Mouse (Mus musculus): ENCODE measurements at regions not wholly inside any gene's neighbourhood (a gene's known extent, or its start where the extent isn't known, plus 50 kb on each side); places are given as distances from the start of the nearest gene placed in this dataset.

DNA sequence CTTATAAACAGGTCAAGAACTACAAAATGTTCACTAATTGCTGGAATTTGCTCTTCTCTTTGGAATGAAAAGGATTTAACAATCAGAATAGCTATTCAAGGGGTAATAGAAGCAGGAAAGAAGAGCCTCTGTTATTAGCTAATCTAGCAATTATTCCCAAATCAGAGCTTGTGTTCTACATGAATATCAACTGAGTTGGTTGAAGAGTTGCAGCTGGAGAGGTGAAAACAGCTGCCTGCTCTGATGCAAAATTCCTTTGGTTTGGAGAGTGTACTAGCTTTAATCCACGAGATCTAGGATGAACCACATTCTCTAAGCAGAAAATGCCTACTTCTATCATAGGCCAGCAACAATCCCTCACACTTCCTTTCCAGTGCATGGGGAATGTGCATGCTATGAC, 674.8 kb downstream of the Gsdmc2 start:
- no peak for DNase-seq

DNA sequence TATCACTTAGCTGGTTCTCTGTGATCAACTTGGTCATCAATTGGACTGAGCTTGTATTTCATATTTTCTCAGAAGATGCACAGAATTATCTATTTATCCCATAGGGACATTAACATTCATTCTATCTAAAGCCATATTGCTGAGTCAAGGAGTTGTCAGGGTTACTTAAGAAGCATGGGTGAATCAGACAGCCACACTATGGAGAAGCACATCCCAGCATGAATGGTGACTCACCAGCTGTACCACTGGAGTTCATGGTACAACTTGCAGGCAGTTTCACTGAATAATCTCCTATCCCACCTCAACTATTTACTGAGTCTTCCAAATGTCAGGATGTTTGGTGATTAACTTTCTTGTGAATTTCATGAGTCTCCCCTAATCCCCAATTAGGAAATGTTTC, 678.6 kb downstream of the Gsdmc2 start:
- DNase-seq: no peak

DNA sequence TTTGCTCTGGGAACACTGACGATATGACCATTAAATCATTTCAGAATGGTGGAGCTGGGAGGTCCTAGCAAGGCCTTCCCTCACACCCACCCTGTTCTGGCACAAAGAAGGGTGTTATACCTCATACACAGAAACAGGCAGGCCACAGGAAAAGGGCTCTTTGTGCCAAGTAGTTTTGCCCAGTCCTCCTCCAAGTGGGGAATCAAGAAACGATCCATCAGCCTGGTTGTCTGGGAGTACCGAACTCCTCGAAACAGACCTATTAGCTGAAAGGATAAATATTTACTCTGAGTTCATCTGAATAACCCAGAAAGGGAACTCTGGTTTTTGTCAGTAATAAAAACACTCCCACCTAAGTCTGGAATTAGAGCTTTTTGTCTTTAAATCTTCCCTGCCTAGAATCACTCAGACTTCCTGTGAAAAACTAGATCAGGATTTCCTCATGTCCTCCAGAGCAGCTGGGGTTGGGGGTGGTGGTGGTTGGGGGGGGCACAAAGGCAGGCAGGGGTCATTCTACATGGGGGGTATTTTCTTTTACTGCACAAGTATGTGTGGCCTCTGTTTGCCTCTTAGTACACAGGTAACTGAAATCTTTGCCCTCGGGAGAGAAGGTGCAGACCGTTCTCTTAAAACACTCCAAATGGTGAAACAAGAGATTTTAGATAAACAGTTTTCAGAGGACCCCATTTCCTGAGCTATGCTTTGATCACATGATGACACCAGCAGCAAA, 681.3 kb downstream of the Gsdmc2 start:
- DNase-seq: no peak

DNA sequence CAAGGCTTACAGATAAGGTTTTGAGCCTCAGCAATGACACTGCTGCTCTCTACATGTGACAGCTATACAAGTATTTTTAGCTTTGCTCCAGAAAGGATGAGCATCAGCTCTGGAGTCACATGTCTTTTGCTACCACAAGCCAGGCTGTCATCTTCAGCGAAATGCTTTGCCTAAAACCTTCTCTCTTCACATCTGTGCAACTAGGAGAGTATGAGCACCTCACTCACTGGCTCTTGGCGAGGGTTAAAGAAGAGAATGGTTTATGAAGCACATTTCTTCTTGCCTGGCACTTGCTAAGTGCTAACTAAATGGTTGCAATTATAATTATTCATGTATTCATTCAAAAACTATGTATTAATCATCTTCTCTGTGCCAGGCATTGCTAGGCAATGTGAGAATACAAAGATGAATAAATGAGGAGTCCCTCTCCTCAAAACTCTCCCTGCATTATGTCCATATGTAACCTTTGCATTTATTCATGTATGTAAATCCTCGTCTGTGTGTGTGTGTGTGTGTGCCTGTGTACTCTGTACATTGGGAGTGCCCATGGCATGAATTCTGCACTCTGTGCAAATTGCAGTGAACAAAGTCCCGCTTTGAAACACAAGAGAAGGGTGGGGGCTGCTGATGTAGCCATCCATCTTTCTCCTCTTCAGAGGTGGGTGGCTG, 682.0 kb downstream of the Gsdmc2 start:
- DNase-seq: no peak

DNA sequence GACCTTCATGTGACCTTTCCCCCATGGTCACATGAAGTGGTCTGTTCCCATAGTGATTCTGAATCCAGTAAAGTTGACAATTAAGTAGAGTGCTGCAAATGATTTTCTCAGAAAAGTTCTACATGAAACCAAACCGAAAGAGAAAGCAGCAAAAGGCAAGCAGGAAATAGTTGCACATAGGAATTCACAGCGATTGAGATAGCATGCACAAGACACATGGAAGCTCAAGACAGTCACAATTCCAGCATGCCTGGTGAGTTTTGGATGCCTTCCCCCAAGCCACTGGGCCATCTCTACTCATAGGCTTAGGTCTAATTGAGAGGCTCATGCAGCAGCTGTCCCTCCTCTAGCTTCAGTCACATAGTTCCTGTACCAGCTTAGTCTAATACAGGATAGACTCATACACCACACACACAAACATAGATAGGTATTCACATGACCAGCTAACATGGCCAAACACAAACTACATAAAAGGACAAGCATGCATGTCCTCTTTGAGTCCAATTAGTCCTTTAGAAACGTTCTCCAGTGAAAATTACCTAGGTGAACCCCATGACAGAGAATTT, 721.8 kb downstream of the Gsdmc2 start:
- no peak for DNase-seq

DNA sequence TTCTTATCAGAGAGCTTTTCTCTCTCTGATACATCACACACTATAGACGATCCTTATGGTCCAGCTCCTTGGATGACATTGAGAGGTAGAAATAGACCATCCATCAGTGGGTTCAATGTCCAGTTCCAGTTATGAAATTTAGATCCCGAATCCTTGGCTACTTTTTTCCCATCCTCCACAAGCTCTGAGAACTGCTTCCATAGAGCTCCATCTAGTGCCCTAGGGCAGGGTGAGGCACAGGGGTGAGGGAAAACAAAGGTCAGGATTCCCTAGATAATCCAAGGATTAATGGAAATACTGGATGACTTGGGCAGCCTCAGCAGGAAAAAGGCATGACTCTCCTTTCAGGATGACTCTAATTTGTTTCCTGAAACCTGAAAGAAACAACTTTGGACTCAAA, 732.1 kb downstream of the Gsdmc2 start:
- no peak for DNase-seq

DNA sequence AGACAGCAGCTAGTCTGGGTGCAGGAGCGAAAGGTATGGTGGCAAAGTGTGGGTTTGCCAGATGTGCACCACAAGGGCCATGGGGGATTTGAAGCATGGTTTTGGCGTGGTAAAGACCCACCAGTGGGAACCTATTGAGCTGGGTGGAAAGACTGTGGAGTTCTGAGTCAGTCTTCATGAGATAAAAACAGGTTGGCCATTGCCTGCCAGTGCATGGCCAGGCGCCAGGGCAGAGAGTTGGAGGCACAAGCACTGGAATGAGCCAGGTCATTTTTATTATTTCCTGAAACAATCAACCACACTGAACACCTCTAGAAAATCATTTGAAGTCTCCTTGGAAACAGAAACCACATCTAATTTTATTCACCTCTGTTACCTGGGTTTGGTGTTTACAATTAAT, 744.9 kb downstream of the Gsdmc2 start:
- DNase-seq: no peak

DNA sequence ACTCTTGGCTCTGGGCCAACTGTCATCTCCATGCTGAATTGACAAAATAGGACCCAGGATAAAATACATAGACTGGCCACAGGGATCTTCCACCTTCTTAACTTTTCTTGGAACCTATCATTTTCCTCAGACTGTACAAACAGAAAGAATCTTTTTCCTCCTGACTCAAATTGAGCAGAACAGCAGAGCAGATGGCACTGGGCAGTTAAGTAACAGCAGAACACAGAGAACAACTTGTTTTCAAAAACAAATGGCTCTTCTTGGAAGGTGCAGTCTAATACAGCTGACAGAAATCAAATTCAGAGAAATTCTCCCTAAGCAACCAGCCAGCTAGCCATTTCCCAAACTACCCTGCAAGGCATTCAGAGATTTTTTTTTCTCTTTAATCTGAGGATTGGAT, 763.0 kb downstream of the Gsdmc2 start:
- no peak for DNase-seq

DNA sequence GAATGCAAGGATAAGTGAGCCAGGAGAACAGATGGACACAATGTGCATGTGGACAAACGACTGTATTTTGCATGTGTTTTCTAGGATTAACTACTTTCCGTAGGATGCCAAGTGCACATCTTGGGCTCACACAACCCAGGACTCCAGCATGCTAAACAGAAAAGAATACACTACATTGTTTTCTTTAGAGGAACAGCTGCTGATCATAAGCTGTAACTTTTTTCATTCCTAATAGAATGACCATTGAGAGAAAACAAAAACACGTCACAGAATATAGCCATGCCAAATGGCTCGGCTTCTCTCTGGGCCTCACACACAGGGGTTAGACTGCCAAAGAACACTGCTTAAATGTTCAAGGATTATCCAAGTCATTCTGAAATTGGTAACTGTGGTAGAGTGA, 765.2 kb downstream of the Gsdmc2 start:
- no peak for DNase-seq

DNA sequence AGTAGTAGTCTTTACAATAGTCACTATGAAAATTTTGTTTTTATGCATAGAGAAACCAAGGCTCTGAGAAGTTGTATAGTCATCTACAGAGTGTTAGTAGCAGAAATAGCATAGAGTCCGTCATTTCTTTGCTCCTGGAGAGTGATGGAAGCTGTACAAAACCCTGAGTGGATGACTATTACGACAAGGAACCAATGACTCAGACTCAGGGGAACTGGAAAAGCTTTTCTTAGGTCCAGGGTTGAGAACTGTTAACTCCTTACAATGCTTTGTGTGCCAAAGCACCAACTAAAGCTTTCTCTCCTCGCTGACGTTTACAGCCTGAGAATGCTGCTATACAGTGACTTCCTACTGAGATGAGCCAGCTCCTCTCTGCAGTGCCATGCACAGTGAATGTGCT, 773.1 kb downstream of the Gsdmc2 start:
- no peak for DNase-seq

DNA sequence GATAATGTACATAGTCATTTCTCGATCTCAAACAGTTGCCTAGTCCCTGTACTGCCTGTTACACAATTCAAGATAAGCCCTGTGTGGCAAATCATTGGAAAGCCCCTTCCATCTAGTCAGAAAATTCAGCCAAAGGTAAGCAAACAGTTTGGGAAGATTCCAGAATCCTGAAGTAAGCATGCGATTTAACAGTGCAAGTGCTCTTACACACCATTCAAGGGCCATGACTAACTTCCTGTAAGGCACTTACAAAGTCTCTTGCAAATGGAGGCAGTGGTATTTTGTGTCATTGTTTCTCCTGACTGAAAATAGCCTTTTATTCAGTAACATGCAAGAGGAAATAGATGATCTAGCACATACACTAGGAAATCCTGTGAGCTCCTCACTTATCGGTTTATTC, 777.9 kb downstream of the Gsdmc2 start:
- peak in 1 of 2 experiments; percentile 5 for DNase-seq

DNA sequence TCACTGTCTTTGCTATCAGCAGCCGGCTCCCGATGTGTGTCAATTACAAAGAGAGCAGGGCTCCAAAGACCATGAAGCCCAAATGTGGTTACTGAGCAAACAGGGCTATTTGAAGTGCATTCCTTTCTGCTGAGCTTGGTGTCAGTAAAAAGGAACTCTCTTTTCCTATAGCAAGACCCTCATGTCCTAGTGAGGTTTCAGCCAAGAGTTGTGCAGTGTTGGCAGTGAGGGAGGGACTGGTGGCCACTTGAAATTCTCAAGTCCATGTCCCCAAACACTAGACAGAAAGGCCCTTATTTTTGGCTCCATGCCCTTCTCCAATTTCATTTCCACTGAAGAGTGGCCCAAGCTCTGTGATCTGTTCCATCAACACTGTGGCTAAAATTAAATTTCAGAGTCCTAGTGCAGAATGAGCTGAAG, 778.9 kb downstream of the Gsdmc2 start:
- DNase-seq: peak; percentile 45 to 71

DNA sequence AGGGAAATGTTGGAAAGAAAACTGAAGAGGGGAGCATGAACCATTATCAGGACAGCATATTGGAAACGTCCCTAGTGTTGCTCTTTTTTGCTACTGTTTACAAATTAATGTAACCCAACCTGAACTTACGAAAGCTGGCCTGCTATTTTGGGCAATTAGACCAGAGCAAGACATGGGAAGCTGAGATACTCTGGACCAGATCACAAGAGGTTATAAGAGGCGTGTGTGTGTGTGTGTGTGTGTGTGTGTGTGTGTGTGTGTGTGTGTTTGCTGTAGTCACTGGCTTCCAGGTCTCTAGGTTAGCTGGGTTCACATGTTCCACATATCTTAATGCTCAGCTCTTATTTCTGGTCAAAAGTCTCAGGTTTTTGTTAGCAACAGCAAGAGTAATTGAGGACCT, 783.1 kb downstream of the Gsdmc2 start:
- no peak for DNase-seq

DNA sequence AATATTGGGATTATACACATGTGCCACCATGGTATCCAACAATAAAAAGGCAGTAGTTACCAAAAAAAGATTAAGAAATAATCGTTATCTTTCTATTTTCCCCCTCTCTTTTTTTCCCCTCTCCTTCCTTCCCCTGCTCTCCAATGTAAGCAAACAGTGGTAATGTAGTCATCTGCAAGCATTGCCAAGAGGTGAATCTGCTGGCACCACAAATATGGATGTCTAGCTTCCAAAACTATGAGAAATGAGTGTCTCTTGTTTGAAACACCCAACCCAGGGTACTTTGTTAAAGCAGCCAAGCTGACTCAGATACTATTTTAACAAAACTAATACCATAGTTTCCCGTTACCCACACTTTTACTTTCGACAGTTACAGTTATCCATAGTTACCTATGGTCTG, 784.2 kb downstream of the Gsdmc2 start:
- DNase-seq: no peak

DNA sequence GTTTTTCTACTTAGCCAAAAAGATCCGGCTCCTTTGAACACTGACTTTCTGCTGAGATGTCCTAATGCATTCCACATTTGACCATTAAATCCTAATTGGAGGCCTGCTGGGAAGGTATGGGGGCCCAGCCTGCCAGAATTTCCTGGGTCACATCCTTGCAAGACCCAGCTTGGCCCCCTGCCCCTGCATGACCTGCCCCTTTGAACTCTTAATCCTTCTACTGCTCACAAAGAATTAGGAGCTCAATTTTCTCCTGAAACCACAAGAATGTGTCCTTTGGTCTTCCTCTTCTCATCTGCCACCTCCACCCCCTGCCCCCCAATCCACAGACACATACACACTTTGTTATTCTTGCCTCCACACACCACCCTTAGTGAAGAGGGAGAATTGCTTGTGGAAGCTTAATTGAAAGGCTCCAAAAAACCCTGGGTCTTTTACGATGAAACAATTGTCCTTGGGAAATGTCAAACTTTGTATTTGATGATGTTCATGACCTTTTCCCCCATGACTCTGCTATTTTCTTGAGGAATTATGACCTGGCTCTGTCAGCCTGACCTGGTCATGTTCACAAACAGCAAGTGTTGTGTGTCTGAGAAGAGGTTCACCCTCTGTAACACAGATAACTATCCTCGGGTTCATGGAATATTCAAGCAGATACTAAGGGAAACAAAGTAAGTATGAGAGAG, 792.3 kb downstream of the Gsdmc2 start:
- DNase-seq: no peak

DNA sequence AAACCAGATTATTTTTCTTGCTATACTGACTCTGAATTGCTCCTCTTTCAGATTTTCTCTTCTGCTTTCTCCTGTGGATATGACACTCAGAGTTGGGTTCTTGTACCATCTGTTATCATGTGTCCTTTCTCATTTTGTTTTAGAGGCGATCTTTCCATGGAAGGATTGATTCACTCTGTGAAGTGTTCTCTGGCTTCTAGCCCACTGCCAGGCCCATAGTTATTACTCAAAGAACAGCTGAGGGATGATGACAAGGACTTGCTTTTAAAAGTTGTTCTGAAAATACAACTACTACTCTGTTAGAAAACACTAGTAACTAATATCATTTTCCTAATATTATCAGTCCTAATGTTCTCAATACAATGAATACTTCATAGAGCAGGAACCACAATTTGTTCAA, 794.9 kb downstream of the Gsdmc2 start:
- DNase-seq: no peak

DNA sequence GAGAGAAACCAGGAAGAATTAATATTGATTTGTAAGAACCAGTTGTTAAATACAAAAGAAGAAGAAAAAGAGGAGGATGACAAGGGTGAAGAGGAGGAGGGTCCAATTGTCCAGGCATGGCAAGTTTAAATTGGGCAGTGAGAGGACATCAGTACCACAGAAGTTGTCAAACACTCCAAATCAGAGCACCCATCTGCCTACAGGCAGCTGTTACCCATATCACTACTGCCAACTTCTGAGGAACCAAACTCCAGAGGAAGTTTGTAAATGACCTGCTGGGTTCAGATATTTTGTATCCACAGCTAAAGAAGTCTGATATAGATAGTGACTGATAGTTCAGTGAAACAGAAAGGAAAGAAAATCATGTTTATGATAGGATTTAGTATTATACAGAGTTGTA, 802.6 kb downstream of the Gsdmc2 start:
- no peak for DNase-seq

DNA sequence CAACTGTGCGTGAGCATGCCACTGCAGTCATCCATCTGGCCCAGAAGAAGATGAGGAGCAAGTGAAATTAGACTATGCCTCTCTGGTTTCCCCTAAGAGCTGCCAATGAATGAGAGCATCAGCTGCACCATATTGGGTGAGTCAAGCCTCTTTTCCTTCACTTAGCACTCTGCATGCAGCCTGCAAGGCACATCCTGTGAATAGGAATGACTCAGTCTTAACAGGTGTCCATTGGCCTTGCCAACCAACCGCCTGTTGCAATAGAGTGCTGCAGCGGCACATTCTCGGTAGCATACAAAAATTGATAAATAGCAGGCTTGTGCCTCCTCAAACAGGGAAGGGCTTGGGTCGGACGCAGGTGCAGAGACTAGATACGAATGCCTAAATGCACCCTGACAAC, 808.7 kb downstream of the Gsdmc2 start:
- DNase-seq: no peak

DNA sequence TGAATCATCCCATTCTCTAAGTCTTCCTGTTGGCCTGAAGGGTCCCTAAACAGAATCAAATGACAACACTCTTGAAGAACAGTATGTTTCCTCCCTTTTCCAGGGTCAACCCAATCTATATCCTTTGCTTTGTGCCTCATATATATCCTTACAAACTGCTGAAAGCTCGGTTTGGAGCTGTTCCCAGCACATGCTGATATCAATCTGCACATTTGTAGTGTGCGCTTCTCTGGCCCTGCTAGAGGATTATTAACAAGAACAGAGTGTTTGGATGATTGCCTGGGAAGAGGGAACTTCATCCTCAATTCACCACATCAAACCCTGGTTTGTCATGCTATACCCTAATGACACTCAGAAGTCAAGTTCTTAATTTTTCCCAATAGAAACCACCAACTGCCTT, 824.2 kb downstream of the Gsdmc2 start:
- DNase-seq: no peak

DNA sequence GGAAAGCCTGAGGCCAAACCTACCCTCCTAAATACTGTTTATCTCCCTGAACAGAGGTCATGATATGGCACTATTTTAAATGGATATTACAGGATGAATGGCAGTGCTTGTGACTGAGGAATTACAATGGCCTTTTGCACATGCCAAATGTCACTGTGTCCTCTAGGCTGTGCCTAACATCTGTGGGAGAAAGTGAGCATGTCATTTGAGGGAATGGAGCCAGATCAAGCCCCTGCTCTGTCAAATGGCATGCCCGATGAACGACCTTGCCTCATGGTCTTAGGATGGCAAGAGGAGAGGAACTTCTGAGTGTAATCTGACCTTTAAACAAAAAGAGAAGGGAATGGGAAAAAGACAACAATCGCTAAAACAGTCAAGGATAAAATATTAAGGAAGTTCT, 827.0 kb downstream of the Gsdmc2 start:
- DNase-seq: no peak

DNA sequence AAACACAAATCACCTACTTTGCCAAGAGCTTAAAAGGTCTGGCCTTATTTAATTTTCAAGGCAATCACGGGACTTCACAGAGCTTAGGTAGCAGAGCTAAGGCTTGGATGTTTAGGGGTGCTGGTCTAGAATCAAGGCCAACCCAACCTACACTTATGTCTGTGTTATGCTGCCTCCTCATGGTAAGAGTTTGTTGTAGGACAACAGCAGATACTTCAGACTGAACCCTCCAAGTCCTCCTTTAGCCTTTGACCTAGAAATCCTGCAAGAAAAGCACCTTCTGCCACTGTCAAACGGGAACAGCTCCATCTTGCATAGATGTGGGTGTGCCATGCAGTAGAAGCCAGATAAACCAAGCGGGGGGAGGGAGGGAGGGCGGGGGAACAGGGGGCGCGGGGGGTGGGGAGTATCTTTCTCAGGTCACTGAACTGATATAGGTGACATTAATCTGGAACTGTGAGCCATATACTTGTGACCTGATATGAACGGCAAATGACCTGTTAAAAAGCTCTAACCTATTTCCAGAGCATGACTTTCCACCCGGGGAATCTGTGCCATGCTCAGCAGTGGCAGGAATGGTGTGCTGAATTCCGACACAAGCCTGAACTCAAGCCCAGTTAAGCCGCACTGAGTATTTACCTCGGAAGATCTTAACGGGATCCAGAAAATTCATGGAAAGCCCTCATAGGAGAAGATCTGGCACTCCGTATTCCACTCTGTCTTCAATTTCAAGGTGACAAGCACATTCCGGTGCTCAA, 838.3 kb downstream of the Gsdmc2 start:
- no peak for DNase-seq

DNA sequence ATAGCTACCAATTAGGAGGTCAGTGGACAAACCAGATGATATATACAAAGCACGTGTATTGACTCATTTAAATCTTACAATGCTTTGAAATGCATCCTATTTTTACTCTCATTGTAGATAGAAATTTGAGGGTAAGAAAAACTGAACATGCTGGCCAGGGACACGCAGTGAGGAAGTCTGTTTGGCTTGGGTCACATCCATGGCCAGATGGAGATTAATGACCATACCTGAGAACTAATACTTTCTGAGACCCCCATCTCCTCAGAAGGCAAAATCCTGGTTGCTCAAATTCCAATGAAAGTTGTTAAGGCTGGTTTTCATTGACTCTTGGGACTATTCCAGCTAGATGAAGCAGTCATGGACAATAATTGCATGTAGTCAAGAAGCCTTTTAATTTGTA, 850.3 kb downstream of the Gsdmc2 start:
- DNase-seq: no peak

DNA sequence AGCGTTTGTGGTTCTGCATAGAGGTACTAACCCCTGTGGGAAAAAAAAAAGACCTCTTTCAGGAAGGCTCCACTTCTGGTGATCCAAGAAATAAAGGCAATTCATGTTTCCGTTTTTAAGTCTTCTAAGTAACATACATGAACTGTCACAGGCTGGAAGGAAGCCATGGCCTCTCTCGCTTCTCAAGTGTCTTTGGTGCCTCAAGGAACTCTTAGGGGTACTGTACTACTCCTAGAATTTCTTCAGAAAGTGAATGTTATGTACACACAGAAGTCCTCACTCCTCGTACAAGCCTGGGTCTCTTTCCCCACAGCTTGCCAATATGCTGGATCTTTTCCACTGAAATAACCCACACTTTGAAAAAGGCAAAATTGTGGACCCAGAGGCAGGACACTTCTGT, 858.1 kb downstream of the Gsdmc2 start:
- DNase-seq: peak in 1 of 2 experiments; percentile 23

Measured in lung, postnatal 4 days (tissue).